Mouse (Mus musculus) limb, embryonic 11.5 days (tissue): ENCODE data around the gene B4galnt2. TPM values are rescaled to one million over a fixed set of nuclear protein-coding genes. Genes with fewer than 3 reads are reported as not detected.
A peak's percentile ranks its signal among the peaks of the same experiment; 100 is the strongest.

Source experiments
- ATAC-seq: fragments of 200-750 bp; cut with Nextera tagmentation; 2 replicates; pipeline ENCODE4 v1.8.0; 2017; ENCODE audit warnings: low read depth; ENCODE audit not compliant: insufficient number of reproducible peaks, low FRiP score, low TSS enrichment
- DNase-seq: peaks from one replicate; pipeline ENCODE4 v3.0.0-alpha.2; 2015; ENCODE audit warnings: low spot score
- H3K27ac ChIP-seq: fragments of 300-500 bp; sonication (generic); replicated peaks from 2 replicates; pipeline ENCODE4 v1.5.1; 2014; ENCODE audit warnings: low read depth, mild to moderate bottlenecking, low read length
- H3K27me3 ChIP-seq: fragments of 300-500 bp; sonication (generic); 2 replicates; pipeline ENCODE4 v1.6.1; 2014; ENCODE audit warnings: mild to moderate bottlenecking, low read length, mixed read lengths; ENCODE audit not compliant: control insufficient read depth, insufficient read depth
- H3K36me3 ChIP-seq: fragments of 300-500 bp; sonication (generic); 2 replicates; pipeline ENCODE4 v1.6.1; 2014; ENCODE audit warnings: mild to moderate bottlenecking, low read length, moderate library complexity, mixed read lengths; ENCODE audit not compliant: control insufficient read depth, insufficient read depth
- H3K4me1 ChIP-seq: fragments of 300-500 bp; sonication (generic); 2 replicates; pipeline ENCODE4 v1.6.1; 2014; ENCODE audit warnings: low read length, mixed read lengths; ENCODE audit not compliant: control insufficient read depth, insufficient read depth
- H3K4me2 ChIP-seq: fragments of 300-500 bp; sonication (generic); 2 replicates; pipeline ENCODE4 v1.6.1; 2014; ENCODE audit warnings: low read depth, mild to moderate bottlenecking, moderate library complexity; ENCODE audit not compliant: severe bottlenecking
- H3K4me3 ChIP-seq: fragments of 300-500 bp; sonication (generic); 2 replicates; pipeline ENCODE4 v1.5.1; 2014; ENCODE audit warnings: low read depth, low read length
- H3K9ac ChIP-seq: fragments of 300-500 bp; sonication (generic); 2 replicates; pipeline ENCODE4 v1.6.1; 2014; ENCODE audit warnings: mild to moderate bottlenecking, low read length
- H3K9me3 ChIP-seq: fragments of 300-500 bp; sonication (generic); 2 replicates; pipeline ENCODE4 v1.6.1; 2016; ENCODE audit warnings: low read length; ENCODE audit not compliant: control insufficient read depth
- WGBS: fragments of 180-500 bp; shearing (Covaris S2); extraction: QIAGEN DNeasy Blood & Tissue Kit; methylation state at CpG from one replicate; pipeline ENCODE4 v1.1.7; 2014; 5-methylcytosine and 5-hydroxymethylcytosine counted together
- polyA plus RNA-seq: library from polyadenylated mRNA; unstranded; fragments of >200 nt; fragmentation: Nextera tagmentation; extraction: Ambion mirVana; gene quantifications from 2 replicates; pipeline ENCODE4 v1.2.1, GENCODE M21; 2014

The B4galnt2 gene
- polyA plus RNA-seq, 1 experiment from 2014 or later: not detected

- no peak for DNase-seq
- Histone ChIP-seq H3K9me3 (no peaks in the 10 kb centered on the region), H3K27ac (no peak overlapping the region), H3K4me1 (peaks cover 12% of the 10 kb centered on the region), H3K27me3 (peaks cover 61% of the 10 kb centered on the region), H3K36me3 (no peaks in the 10 kb centered on the region), H3K4me2 (no peak overlapping the region), H3K9ac (no peak overlapping the region), H3K4me3 (no peak overlapping the region)
- ATAC-seq: no peak
- 22% methylated on average over 15 of the region's 15 CpGs for WGBS
These were observed 79.7 kb downstream of the B4galnt2 start for GRCm38 (mm10) chr11:95834742-95835710.

DNA sequence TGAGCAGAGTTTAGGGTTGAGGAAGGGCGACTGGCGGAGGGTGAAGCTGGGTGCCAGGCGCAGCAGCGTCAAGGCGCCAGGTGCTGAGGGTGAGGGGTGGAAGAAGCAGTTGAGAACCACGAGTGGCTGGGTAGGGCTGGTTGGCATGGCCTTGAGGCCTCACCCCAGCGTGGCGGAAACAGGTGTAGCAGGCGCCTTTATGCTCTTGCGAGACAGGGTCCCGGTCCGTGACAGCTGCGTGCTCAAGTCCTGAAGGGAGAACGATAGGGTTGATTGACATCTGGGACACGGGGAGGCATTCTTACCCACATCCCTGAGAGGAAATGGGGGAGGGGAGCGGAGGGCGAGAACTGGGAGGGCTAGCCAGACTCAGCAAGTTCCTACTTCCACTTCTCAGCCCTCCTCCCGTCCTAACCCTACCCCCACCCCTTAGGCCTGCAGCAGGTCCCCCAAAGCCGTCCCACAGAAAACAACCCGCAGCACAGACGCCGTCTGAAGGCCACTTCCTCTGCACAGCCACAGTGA lies 80.5 kb downstream of the B4galnt2 start:
- Histone ChIP-seq H3K27me3 (peaks cover 69% of the 10 kb centered on the region), H3K4me2 (no peak overlapping the region), H3K36me3 (no peaks in the 10 kb centered on the region), H3K4me3 (no peak overlapping the region), H3K27ac (no peak overlapping the region), H3K9me3 (no peaks in the 10 kb centered on the region), H3K9ac (no peak overlapping the region), H3K4me1 (peaks cover 12% of the 10 kb centered on the region)
- WGBS: 4% methylated on average over 22 of the region's 22 CpGs
- ATAC-seq (no peak; the same call in 1 of the 2 replicates), DNase-seq (peak; percentile 51)

DNA sequence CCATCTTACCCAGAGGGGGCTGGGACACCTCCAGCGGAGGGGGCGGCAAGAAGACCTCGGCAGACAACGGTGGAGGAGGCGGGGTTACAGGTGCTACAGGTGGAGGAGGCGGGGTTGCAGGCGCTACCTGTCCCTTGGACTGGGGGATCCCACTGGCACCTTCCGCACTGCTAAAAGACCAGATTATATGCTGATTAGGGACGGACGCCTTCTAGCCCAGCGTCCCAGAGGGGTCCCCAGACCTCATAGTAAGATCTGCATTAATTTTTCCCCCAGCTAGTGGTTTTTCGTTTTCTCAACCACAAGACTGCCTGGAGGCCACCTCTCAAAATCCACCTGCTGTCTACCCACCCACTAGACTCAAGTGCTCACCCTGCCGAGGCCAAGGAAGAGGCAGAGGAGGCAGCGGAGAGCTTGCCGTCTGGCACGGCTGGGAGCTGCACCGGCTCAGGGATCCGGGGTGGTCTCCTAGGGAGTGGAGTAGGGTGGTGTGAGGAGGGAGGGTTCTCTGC lies 81.0 kb downstream of the B4galnt2 start:
- H3K9ac ChIP-seq: no peak overlapping the region
- H3K27me3 ChIP-seq: peaks cover 74% of the 10 kb centered on the region
- no peaks in the 10 kb centered on the region for H3K9me3 ChIP-seq
- no peak overlapping the region for H3K4me2 ChIP-seq
- peaks cover 12% of the 10 kb centered on the region for H3K4me1 ChIP-seq
- no peaks in the 10 kb centered on the region for H3K36me3 ChIP-seq
- no peak overlapping the region for H3K4me3 ChIP-seq
- ATAC-seq (no peak), DNase-seq (peak; percentile 34)
- no peak overlapping the region for H3K27ac ChIP-seq
- WGBS: 5% methylated on average over 18 of the region's 18 CpGs

DNA sequence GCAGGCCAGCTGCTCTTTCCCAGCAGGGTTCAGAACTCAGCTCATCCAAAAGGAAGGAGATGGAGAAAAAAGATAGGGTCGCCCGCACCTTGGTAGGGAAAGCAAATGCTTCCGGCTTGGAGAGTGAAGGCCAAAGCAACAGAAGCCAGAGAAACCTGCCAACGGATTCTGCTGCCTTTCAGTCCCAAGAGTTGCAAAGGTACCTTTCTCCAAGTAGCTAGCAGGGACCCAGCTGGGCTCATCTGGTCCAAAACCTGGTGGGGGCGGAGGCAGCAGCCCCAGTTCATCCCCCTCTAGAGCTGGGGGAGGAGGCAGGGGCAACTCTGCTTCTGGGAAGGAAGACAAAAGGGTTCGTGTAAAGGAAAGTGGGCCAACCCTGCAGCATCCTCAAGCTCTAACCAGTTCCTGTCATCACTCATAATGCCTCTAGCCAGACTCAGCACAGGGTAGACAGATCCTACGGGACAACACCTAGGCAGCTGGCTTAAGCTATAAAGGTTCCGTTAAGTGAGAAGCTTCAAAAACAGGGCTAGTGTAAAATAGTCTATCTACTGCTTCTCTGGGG lies 81.6 kb downstream of the B4galnt2 start:
- Histone ChIP-seq H3K36me3 (no peaks in the 10 kb centered on the region), H3K4me3 (no peak overlapping the region), H3K9ac (no peak overlapping the region), H3K4me2 (no peak overlapping the region), H3K27ac (no peak overlapping the region), H3K9me3 (no peaks in the 10 kb centered on the region), H3K4me1 (peaks cover 12% of the 10 kb centered on the region), H3K27me3 (peaks cover 80% of the 10 kb centered on the region)
- ATAC-seq: no peak
- 21% methylated on average over 8 of the region's 8 CpGs for WGBS
- peak; percentile 38 for DNase-seq

DNA sequence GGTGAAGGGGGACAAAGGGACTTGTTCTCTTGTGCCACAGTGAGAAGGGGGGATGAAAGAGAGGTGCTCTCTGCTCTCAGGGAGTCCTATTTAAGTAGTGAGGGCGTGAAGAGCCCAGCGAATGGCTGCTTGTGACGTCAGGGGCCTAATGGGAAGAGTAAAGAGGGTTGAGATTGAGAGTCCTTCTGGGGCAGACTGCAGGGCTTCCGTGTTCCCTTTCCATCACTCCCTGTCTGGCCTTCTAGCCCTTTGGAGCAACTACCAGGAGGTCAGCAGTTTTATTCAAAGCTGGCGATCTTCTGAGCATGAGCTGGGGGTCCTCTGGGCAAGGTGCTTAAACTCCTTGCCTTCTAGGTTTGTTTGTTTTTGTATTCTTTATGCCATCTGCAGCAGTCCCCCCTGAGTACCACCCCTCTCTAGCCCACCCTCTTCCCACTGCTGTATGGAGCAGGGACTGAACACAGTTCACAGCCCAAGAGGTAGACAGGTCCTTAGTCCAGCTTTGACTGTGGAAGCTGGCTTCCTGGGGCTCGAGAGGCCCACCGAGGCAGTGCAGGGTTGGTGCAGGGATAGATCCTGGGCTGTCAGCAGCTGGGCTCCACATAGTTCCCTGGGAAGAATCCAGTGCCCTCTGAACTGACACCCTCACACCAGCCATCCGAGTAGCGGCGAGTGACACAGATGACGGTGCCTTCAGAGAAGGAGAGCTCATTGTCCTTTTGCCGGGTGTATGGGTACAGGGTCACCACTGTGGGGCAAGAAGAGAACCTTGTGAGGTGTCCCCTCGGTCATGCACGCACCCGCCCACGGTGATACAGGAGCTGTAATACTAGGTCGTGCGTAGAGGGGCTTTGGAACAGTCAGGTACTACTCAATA lies 82.3 kb downstream of the B4galnt2 start:
- ATAC-seq (no peak), DNase-seq (peak; percentile 29)
- no peaks in the 10 kb centered on the region for H3K9me3 ChIP-seq
- WGBS: 36% methylated on average over 18 of the region's 18 CpGs
- H3K36me3 ChIP-seq: no peaks in the 10 kb centered on the region
- H3K27ac ChIP-seq: no peak overlapping the region
- peaks cover 84% of the 10 kb centered on the region for H3K27me3 ChIP-seq
- no peak overlapping the region for H3K4me3 ChIP-seq
- H3K4me2 ChIP-seq: no peak overlapping the region
- H3K9ac ChIP-seq: no peak overlapping the region
- H3K4me1 ChIP-seq: peaks cover 12% of the 10 kb centered on the region

DNA sequence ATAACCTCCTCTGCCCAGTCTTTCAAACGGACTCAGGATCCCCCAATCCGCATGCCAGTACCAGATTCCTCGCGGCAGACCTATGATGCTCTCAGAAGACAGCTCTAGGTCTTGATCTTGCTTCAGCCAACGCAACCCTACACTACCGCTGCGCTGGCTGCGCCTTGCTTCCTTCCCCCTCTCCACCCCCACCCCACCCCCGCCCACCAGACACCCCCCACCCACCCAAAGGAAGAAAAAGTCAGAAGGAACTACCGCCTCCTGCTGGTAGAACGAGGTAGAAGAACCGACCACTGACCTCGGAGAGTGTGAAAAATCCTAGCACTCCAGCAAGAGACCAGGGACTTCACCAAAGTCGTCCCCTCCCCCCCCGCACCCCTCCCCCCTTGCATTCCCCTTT lies 83.0 kb downstream of the B4galnt2 start:
- no peak overlapping the region for H3K4me3 ChIP-seq
- no peak for ATAC-seq
- peaks cover 12% of the 10 kb centered on the region for H3K4me1 ChIP-seq

DNA sequence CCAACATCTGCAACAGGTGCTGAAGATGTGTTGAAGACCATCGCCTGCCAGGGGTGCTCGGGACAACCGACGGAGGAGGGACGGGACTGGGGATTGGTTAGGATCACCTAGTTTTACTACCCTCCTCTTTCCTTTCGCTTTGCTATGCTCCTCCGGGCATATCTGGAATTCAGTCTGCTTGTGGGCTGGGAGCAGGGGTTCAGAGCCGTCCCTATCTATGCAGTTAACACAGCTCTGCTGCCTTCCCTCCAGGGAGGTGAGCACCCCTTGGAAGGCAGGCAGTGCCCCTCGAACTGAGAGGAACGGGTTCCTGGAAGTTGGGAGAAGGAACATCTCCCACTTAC lies 83.4 kb downstream of the B4galnt2 start:
- ATAC-seq: no peak
- Histone ChIP-seq H3K27me3 (peaks cover 94% of the 10 kb centered on the region), H3K27ac (no peak overlapping the region), H3K9me3 (no peaks in the 10 kb centered on the region), H3K4me1 (peaks cover 12% of the 10 kb centered on the region), H3K4me3 (peak overlapping the region; percentile 15; the same call in 1 of the 2 replicates), H3K36me3 (no peaks in the 10 kb centered on the region), H3K9ac (no peak overlapping the region), H3K4me2 (peak overlapping the region; percentile 36)
- 6% methylated on average over 10 of the region's 10 CpGs for WGBS
- peak; percentile 50 for DNase-seq

More for the DNA sequence above, 83.0 kb downstream of the B4galnt2 start:
- H3K36me3 ChIP-seq: no peaks in the 10 kb centered on the region
- H3K4me2 ChIP-seq: no peak overlapping the region
- no peak overlapping the region for H3K9ac ChIP-seq
- peaks cover 90% of the 10 kb centered on the region for H3K27me3 ChIP-seq
- H3K27ac ChIP-seq: no peak overlapping the region
- no peaks in the 10 kb centered on the region for H3K9me3 ChIP-seq
- 2% methylated on average over 15 of the region's 15 CpGs for WGBS
- peak; percentile 54 for DNase-seq
